Mouse (Mus musculus) spleen, adult 10 weeks (tissue): Measurements from ENCODE around the gene 6030458C11Rik. TPM values are rescaled to one million over a fixed set of nuclear protein-coding genes. Genes with fewer than 3 reads are reported as not detected.

Source experiments
- polyA plus RNA-seq: library from polyadenylated mRNA; stranded (reverse); fragments of 350-450 nt; fragmentation: Illumina TruSeq; extraction: RNeasy Lipid Tissue Mini Kit (QIAGEN cat#74804); gene quantifications from one replicate; pipeline ENCODE4 v1.2.3, GENCODE M21; 2015; ENCODE audit warnings: low replicate concordance; ENCODE audit not compliant: insufficient read depth

The 6030458C11Rik gene
- 34.6 TPM for polyA plus RNA-seq

DNA sequence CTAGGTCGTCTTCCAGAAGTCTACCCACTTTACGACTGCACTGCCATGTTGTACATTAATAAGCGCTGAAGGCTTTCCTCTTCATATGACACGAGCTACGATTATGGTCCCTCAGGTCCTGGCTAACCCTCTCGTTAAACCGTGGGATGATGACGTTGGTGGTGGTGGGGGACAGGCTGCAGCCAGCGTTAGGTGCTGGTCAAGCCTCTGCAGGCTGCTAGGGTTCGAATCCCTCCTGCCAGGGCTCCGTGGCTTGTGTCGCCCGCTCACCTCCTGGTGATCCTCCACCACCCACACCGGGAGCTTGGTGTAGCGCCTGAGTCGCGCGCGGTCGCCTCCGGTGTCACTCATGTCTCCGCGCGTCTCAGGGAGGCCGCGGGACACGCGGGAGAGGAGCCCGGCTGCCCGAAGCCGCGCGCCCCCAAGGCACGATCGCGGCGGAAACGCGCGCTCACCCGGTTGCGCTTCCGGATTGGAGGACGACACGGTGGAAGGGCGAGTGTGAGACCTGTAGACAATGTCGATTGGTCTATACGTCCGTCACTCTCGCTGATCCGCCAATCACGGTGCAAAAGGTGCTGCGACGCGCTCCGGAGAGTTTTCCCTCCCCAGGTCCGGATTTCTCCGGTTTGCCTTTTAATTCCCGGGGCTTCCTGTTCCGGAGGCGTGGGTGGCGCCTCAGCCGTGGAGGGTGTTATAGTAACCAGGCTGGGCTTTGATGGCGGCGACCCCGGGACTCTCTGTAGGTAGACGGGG lies at the start of gene 6030458C11Rik, which contains the start of gene Drosha:
Gene 6030458C11Rik (minus strand): TSS at position 453 of the 756 bp plus-strand sequence.
Gene Drosha (plus strand): TSS at position 619 of the 756 bp plus-strand sequence.

Other genes with a start within 250 kb of the 6030458C11Rik start
- 3.1 TPM for gene Pdzd2, start 84.7 kb downstream of the 6030458C11Rik start, polyA plus RNA-seq
- 19.2 TPM for gene Drosha, start 166 bp upstream of the 6030458C11Rik start, polyA plus RNA-seq